Mouse (Mus musculus): ENCODE measurements around the gene Proca1. TPM values are rescaled to one million over a fixed set of nuclear protein-coding genes. Genes with fewer than 3 reads are reported as not detected.

Gene Proca1
- total RNA-seq, 1 experiment: 0.80 TPM

GRCm38 (mm10) chr11:78156156-78156699, 37.0 kb upstream of the Proca1 start:
- Histone ChIP-seq H3K9me3 (ENCODE audit: control insufficient read depth, insufficient read depth, low read depth, low read length) (no peaks in the 10 kb centered on the region), H3K27ac (ENCODE audit: insufficient read depth, low read depth, low read length, poor library complexity, severe bottlenecking) (no peak overlapping the region), H3K4me1 (ENCODE audit: control insufficient read depth in 2 of 2, insufficient read depth in 2 of 2, low read length in 2 of 2, poor library complexity in 1 of 2) (peaks cover 0 to 24% of the 10 kb centered on the region in 2 experiments; a peak in 2 of 4 replicates), H3K4me3 (ENCODE audit: insufficient read depth in 1 of 2, low read depth in 1 of 2, low read length in 2 of 2, poor library complexity in 1 of 2, severe bottlenecking in 1 of 2) (no peak overlapping the region), H3K36me3 (ENCODE audit: control insufficient read depth, insufficient read depth, low read length, poor library complexity, severe bottlenecking) (peaks cover 51% of the 10 kb centered on the region), H3K9ac (ENCODE audit: insufficient read depth, low read depth, low read length, poor library complexity, severe bottlenecking) (no peak overlapping the region)
- no peak for DNase-seq (ENCODE audit: low read depth, low spot score)
- TF ChIP-seq CHD2 (IDR thresholded peaks at IDR 0.05; ENCODE audit: low read depth, low read length) (no peak), ZNF384 (IDR thresholded peaks at IDR 0.05; ENCODE audit: low read depth, low read length) (no peak), HCFC1 (IDR thresholded peaks at IDR 0.05; ENCODE audit: borderline replicate concordance, insufficient read depth, low read length) (no peak), ZC3H11A (IDR thresholded peaks at IDR 0.05; ENCODE audit: borderline replicate concordance, low read depth, low read length) (no peak), MAFK (IDR thresholded peaks at IDR 0.05; ENCODE audit: insufficient read depth, low read depth, low read length) (no peak)
- in situ Hi-C loops (cut with MboI; ENCODE audit: low sequenced_read_pairs in 2 of 2, unreplicated experiment in 2 of 2): no loop called here

DNA sequence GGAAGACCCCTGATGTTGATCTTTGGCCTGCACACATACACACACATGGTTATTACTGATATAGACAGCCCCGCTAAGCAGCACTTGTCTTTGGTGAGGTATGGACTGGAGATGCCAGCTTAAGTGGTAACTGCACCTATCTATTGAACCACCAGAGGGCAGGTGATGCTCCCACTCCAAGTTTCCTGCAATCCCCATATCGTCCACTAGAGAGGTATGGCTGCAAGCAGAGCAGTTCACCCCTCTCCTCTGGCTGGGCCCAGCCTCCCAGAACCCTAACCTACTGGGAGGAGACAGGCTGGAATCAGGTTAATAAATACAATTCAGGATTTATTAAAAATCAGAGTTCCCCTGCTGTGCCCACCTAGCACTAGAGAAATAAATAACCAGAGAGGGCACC, 34.1 kb upstream of the Proca1 start:
- Histone ChIP-seq H3K27ac (ENCODE audit: insufficient read depth, low read depth, low read length, poor library complexity, severe bottlenecking) (no peak overlapping the region), H3K9me3 (ENCODE audit: control insufficient read depth, insufficient read depth, low read depth, low read length) (no peaks in the 10 kb centered on the region), H3K9ac (ENCODE audit: insufficient read depth, low read depth, low read length, poor library complexity, severe bottlenecking) (no peak overlapping the region), H3K4me3 (ENCODE audit: insufficient read depth in 1 of 2, low read depth in 1 of 2, low read length in 2 of 2, poor library complexity in 1 of 2, severe bottlenecking in 1 of 2) (no peak overlapping the region), H3K4me1 (ENCODE audit: control insufficient read depth in 2 of 2, insufficient read depth in 2 of 2, low read length in 2 of 2, poor library complexity in 1 of 2) (peaks cover 0 to 36% of the 10 kb centered on the region in 2 experiments; a peak in 1 of 4 replicates), H3K36me3 (ENCODE audit: control insufficient read depth, insufficient read depth, low read length, poor library complexity, severe bottlenecking) (peaks cover 64% of the 10 kb centered on the region)
- TF ChIP-seq ZC3H11A (IDR thresholded peaks at IDR 0.05; ENCODE audit: borderline replicate concordance, low read depth, low read length): peak; percentile 71; the same call in 1 of the 2 replicates
- TF ChIP-seq MAFK (IDR thresholded peaks at IDR 0.05; ENCODE audit: insufficient read depth, low read depth, low read length): no peak
- no peak for TF ChIP-seq HCFC1 (IDR thresholded peaks at IDR 0.05; ENCODE audit: borderline replicate concordance, insufficient read depth, low read length)
- TF ChIP-seq ZNF384 (IDR thresholded peaks at IDR 0.05; ENCODE audit: low read depth, low read length): peak; percentile 60; the same call in 1 of the 2 replicates
- no peak for TF ChIP-seq CHD2 (IDR thresholded peaks at IDR 0.05; ENCODE audit: low read depth, low read length)
- DNase-seq (ENCODE audit: low read depth, low spot score): no peak
- in situ Hi-C loops (cut with MboI; ENCODE audit: low sequenced_read_pairs in 2 of 2, unreplicated experiment in 2 of 2): no loop called here

GRCm38 (mm10) chr11:78159557-78159956, 33.6 kb upstream of the Proca1 start:
- in situ Hi-C loops (cut with MboI; ENCODE audit: low sequenced_read_pairs in 2 of 2, unreplicated experiment in 2 of 2): no loop called here
- peaks cover 0 to 34% of the 10 kb centered on the region in 2 experiments; a peak in 1 of 4 replicates for H3K4me1 ChIP-seq (ENCODE audit: control insufficient read depth in 2 of 2, insufficient read depth in 2 of 2, low read length in 2 of 2, poor library complexity in 1 of 2)
- no peak for DNase-seq (ENCODE audit: low read depth, low spot score)
- no peak overlapping the region for H3K27ac ChIP-seq (ENCODE audit: insufficient read depth, low read depth, low read length, poor library complexity, severe bottlenecking)
- no peak overlapping the region for H3K4me3 ChIP-seq (ENCODE audit: insufficient read depth in 1 of 2, low read depth in 1 of 2, low read length in 2 of 2, poor library complexity in 1 of 2, severe bottlenecking in 1 of 2)
- H3K9ac ChIP-seq (ENCODE audit: insufficient read depth, low read depth, low read length, poor library complexity, severe bottlenecking): no peak overlapping the region
- H3K9me3 ChIP-seq (ENCODE audit: control insufficient read depth, insufficient read depth, low read depth, low read length): no peaks in the 10 kb centered on the region
- H3K36me3 ChIP-seq (ENCODE audit: control insufficient read depth, insufficient read depth, low read length, poor library complexity, severe bottlenecking): peaks cover 60% of the 10 kb centered on the region
- TF ChIP-seq MAFK (IDR thresholded peaks at IDR 0.05; ENCODE audit: insufficient read depth, low read depth, low read length) (no peak), HCFC1 (IDR thresholded peaks at IDR 0.05; ENCODE audit: borderline replicate concordance, insufficient read depth, low read length) (no peak), ZC3H11A (IDR thresholded peaks at IDR 0.05; ENCODE audit: borderline replicate concordance, low read depth, low read length) (no peak), CHD2 (IDR thresholded peaks at IDR 0.05; ENCODE audit: low read depth, low read length) (no peak), ZNF384 (IDR thresholded peaks at IDR 0.05; ENCODE audit: low read depth, low read length) (no peak)

- Histone ChIP-seq H3K9ac (ENCODE audit: insufficient read depth, low read depth, low read length, poor library complexity, severe bottlenecking) (0 out of 2 replicates have a peak overlapping the region, but pooled peaks have one; percentile 0), H3K4me3 (ENCODE audit: insufficient read depth in 1 of 2, low read depth in 1 of 2, low read length in 2 of 2, poor library complexity in 1 of 2, severe bottlenecking in 1 of 2) (0 out of 4 replicates have a peak overlapping the region, but pooled peaks of 1 of the 2 experiments have one; percentile 8), H3K4me1 (ENCODE audit: control insufficient read depth in 2 of 2, insufficient read depth in 2 of 2, low read length in 2 of 2, poor library complexity in 1 of 2) (peaks cover 0 to 33% of the 10 kb centered on the region in 2 experiments; a peak in 1 of 4 replicates), H3K36me3 (ENCODE audit: control insufficient read depth, insufficient read depth, low read length, poor library complexity, severe bottlenecking) (peaks cover 54% of the 10 kb centered on the region), H3K27ac (ENCODE audit: insufficient read depth, low read depth, low read length, poor library complexity, severe bottlenecking) (no peak overlapping the region), H3K9me3 (ENCODE audit: control insufficient read depth, insufficient read depth, low read depth, low read length) (no peaks in the 10 kb centered on the region)
- DNase-seq (ENCODE audit: low read depth, low spot score): no peak
- in situ Hi-C loops (cut with MboI; ENCODE audit: low sequenced_read_pairs in 2 of 2, unreplicated experiment in 2 of 2): no loop called here
- no peak for TF ChIP-seq ZNF384 (IDR thresholded peaks at IDR 0.05; ENCODE audit: low read depth, low read length)
- no peak for TF ChIP-seq HCFC1 (IDR thresholded peaks at IDR 0.05; ENCODE audit: borderline replicate concordance, insufficient read depth, low read length)
- TF ChIP-seq CHD2 (IDR thresholded peaks at IDR 0.05; ENCODE audit: low read depth, low read length): no peak
- no peak for TF ChIP-seq ZC3H11A (IDR thresholded peaks at IDR 0.05; ENCODE audit: borderline replicate concordance, low read depth, low read length)
- no peak for TF ChIP-seq MAFK (IDR thresholded peaks at IDR 0.05; ENCODE audit: insufficient read depth, low read depth, low read length)
Measured at GRCm38 (mm10) chr11:78160171-78160570, 33.0 kb upstream of the Proca1 start.

All from ES-E14 (cell line).